Mouse (Mus musculus): ENCODE measurements around the gene Cutal. TPM values are rescaled to one million over a fixed set of nuclear protein-coding genes. Genes with fewer than 3 reads are reported as not detected.
A peak's percentile ranks its signal among the peaks of the same experiment; 100 is the strongest.

The Cutal gene
- polyA plus RNA-seq, 1 experiment from 2014 or later = 33.2 TPM

- CTCF ChIA-PET = interaction anchor here (1.1 to 1.5 kb wide), 3 partner anchors 9 to 34 kb away, joined by 3 read pairs; no protein-coding TSS in a partner anchor
- in situ Hi-C loops (cut with MboI; ENCODE audit: low pct_unique_long_range_greater_than_20kb) = no loop called here
- H3K27me3 ChIP-seq = no peaks in the 10 kb centered on the region
- no peak for ATAC-seq
- no peak for DNase-seq (ENCODE audit: low read depth, low spot score)
- TF ChIP-seq CTCF (IDR thresholded peaks at IDR 0.05) = no peak
- POLR2A ChIA-PET = interaction anchor here (0.5 to 0.6 kb wide), 2 partner anchors 12 to 37 kb away, joined by 3 to 4 read pairs; no protein-coding TSS in a partner anchor
Measured at GRCm38 (mm10) chr2:34903652-34904405, 29.6 kb downstream of the Cutal start.

GRCm38 (mm10) chr2:34904849-34905542, 30.8 kb downstream of the Cutal start:
- in situ Hi-C loops (cut with MboI; ENCODE audit: low pct_unique_long_range_greater_than_20kb) = no loop called here
- CTCF ChIA-PET = interaction anchor here (0.8 to 1.5 kb wide), 3 partner anchors 10 to 35 kb away, joined by 3 read pairs; no protein-coding TSS in a partner anchor
- ATAC-seq (peak; percentile 83), DNase-seq (ENCODE audit: low read depth, low spot score) (peak; percentile 50)
- no peak for TF ChIP-seq CTCF (IDR thresholded peaks at IDR 0.05)
- POLR2A ChIA-PET = interaction anchor here (0.6 to 0.7 kb wide), 2 partner anchors 11 to 60 kb away, joined by 3 to 4 read pairs; no protein-coding TSS in a partner anchor
- no peaks in the 10 kb centered on the region for H3K27me3 ChIP-seq

GRCm38 (mm10) chr2:34906426-34906825, 32.2 kb downstream of the Cutal start:
- H3K27me3 ChIP-seq = peaks cover 5% of the 10 kb centered on the region
- ATAC-seq (no peak), DNase-seq (ENCODE audit: low read depth, low spot score) (no peak)
- TF ChIP-seq CTCF (IDR thresholded peaks at IDR 0.05) = no peak
- ChIA-PET POLR2A (no interaction called here), CTCF (interaction anchor here (1.3 kb wide), 1 partner anchor 13 kb away, joined by 3 read pairs; no protein-coding TSS in a partner anchor)
- in situ Hi-C loops (cut with MboI; ENCODE audit: low pct_unique_long_range_greater_than_20kb) = no loop called here

DNA sequence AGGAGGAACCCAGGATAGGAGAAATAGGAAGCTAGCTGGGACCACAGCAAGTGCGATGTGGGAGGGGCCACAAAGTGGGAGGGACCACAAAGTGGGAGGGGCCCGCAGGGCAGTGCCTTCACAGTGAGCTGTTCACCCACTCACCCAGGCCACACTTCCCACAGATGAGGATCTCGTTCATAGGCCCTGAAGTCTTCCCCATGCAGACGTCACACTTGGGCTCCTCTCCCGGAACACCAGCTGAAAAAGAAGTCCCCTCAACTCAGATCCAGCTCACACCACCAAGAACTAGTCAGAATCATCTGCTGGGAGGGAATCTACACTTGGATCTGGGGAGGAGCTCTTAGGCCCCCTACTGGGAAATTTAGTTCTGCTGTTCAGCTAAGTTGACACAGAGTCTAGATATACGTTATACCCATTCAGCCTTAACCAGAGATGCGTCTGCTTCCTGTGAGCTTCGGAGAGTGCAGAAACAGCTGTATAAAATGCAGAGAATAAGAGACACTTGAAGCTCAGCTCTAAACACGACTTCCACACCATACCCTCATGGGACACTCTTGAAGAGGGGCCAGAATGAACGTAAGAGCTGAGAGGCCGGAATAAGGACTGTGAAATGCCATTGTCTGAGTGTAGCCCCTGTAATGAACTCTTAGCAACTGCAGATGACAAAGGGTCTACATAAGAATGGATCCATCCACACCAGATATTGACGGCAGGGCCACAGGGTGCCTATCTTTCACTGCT, 32.8 kb downstream of the Cutal start:
- ChIA-PET CTCF (interaction anchor here (1.3 kb wide), 1 partner anchor 12 kb away, joined by 3 read pairs; no protein-coding TSS in a partner anchor), POLR2A (no interaction called here)
- peaks cover 11% of the 10 kb centered on the region for H3K27me3 ChIP-seq
- DNase-seq (ENCODE audit: low read depth, low spot score) = no peak
- in situ Hi-C loops (cut with MboI; ENCODE audit: low pct_unique_long_range_greater_than_20kb) = no loop called here
- no peak for ATAC-seq
- TF ChIP-seq CTCF (IDR thresholded peaks at IDR 0.05) = no peak

- DNase-seq (ENCODE audit: low read depth, low spot score) (no peak), ATAC-seq (no peak)
- ChIA-PET CTCF (no interaction called here), POLR2A (no interaction called here)
- in situ Hi-C loops (cut with MboI; ENCODE audit: low pct_unique_long_range_greater_than_20kb) = no loop called here
- H3K27me3 ChIP-seq = peaks cover 34% of the 10 kb centered on the region
- no peak for TF ChIP-seq CTCF (IDR thresholded peaks at IDR 0.05)
Measured at GRCm38 (mm10) chr2:34909719-34910118, 35.5 kb downstream of the Cutal start.

DNA sequence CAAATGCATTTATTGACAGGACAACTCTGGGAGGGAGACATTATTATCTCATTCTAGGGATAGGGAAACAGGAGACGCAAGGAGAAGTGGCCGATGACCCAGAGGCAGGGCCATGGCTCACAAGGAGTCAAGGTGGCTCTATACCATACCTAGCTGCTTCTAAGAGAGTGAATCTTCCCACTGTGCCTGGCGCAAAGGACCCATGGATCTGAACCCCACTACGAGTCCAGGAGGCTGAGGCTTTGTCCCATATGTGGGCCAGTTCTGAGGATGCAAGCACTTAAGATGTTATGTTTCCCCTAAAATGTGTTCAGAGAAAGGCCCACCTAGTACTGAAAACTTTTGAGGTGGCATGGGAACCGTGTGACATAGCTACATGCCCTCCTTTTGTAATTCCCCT, 37.7 kb downstream of the Cutal start:
- ChIA-PET CTCF (interaction anchor here (1.6 kb wide), 1 partner anchor 10 kb away, joined by 4 read pairs; no protein-coding TSS in a partner anchor), POLR2A (no interaction called here)
- no peak for TF ChIP-seq CTCF (IDR thresholded peaks at IDR 0.05)
- DNase-seq (ENCODE audit: low read depth, low spot score) = no peak
- ATAC-seq = no peak
- in situ Hi-C loops (cut with MboI; ENCODE audit: low pct_unique_long_range_greater_than_20kb) = no loop called here
- H3K27me3 ChIP-seq = peaks cover 40% of the 10 kb centered on the region

- H3K27me3 ChIP-seq = peaks cover 45% of the 10 kb centered on the region
- ChIA-PET POLR2A (no interaction called here), CTCF (interaction anchor here (1.6 kb wide), 1 partner anchor 10 kb away, joined by 4 read pairs; no protein-coding TSS in a partner anchor)
- no peak for DNase-seq (ENCODE audit: low read depth, low spot score)
- in situ Hi-C loops (cut with MboI; ENCODE audit: low pct_unique_long_range_greater_than_20kb) = no loop called here
- no peak for ATAC-seq
- TF ChIP-seq CTCF (IDR thresholded peaks at IDR 0.05) = no peak
Measured at GRCm38 (mm10) chr2:34912613-34913012, 38.4 kb downstream of the Cutal start.

DNA sequence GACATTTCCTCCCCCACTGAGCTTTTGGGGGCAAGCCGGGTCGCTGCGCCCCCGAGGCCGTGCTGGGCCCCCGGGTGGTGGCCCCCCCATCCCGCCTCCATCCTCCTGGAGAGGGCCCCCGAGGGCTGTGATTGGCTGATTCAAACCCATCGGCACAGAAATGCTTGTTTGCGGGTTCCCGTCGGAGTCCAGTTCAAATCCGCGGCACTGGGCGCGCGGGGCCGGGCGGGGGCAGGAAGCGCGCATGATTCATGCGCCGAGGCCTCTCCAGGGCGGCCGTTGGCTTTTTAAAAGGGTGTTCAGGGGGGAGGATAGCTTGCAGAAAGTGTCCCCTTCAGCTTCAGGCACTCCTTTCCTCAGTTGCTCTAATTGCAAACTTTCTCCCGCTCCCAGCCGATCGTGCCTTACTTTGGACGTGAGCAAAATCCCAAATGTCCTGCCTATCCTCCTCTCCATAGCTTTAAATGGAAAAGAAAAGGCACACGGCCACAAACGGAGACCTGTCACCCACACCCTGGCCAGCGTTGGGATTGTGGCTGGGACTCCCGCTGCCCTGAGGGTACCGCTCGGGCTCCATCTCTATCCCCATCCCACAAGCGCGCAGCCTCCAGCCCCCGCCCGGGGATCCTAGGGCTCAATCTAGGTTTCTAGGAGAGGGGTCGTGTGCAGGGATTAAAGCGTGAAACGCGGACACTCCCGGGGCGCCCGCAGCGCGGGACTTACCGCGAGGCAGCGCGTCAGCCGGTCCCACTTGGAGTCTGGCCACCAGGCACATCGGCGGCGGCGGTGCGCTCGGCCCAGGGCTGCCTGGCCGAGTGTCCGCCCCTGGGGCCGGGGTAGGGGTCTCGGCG, 39.2 kb downstream of the Cutal start, which contains the start of gene Phf19:
Phf19 (minus strand) TSS at position 809 of the 851 bp plus-strand sequence.
- ATAC-seq = no peak
- TF ChIP-seq CTCF (IDR thresholded peaks at IDR 0.05) = no peak
- in situ Hi-C loops (cut with MboI; ENCODE audit: low pct_unique_long_range_greater_than_20kb) = no loop called here
- H3K27me3 ChIP-seq = peaks cover 50% of the 10 kb centered on the region
- POLR2A ChIA-PET = no interaction called here
- CTCF ChIA-PET = interaction anchor here (1.6 kb wide), 1 partner anchor 11 kb away, joined by 4 read pairs; no protein-coding TSS in a partner anchor
- DNase-seq (ENCODE audit: low read depth, low spot score) = no peak

DNA sequence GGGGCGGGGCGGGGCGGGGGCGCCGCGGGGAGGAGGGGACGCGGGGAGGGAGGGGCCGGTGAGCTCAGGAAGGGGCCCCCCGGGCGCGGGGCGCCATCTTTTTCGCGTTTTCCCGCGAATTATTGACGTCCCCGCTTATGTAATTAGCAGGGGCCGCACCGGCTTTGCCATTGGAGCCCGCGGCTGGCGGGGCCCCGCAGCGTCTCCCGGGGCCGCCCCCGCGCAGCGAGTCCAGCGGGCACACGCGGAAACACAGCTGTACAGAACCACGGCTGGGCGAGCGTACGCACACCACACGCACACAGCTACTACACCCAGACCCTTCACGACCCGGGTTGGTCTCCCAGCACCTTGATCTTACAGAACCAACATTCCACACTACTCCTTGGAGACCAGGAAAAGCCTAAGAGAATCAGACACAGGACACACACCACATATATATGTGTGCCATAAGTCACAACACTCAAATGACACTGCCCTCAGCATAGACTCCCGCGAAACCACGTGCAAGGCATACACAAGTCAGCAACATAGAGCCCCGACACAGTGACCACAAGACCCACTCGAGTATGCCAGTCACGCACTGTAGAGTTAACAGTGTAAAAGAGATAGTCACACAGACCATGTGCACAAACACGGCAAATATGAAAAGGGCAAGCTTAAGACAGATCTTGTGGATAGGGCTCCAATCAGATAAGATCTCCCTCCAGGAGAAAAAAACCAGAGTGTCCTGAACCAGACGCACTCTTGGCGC, 40.0 kb downstream of the Cutal start:
- in situ Hi-C loops (cut with MboI; ENCODE audit: low pct_unique_long_range_greater_than_20kb) = no loop called here
- TF ChIP-seq CTCF (IDR thresholded peaks at IDR 0.05) = no peak
- peaks cover 50% of the 10 kb centered on the region for H3K27me3 ChIP-seq
- POLR2A ChIA-PET = no interaction called here
- ATAC-seq (no peak), DNase-seq (ENCODE audit: low read depth, low spot score) (no peak)
- CTCF ChIA-PET = no interaction called here

Measured in Patski (cell line).